Mouse (Mus musculus): ENCODE results near the gene P4htm. TPM values are rescaled to one million over a fixed set of nuclear protein-coding genes. Genes with fewer than 3 reads are reported as not detected.
"Not testable (repeated sequence)": the region's sequence is repeated elsewhere in the genome, so short reads cannot be mapped to it uniquely, and the experiment has no call there.

Gene P4htm
- polyA plus RNA-seq, 1 experiment from 2014 or later = 23.6 TPM

GRCm38 (mm10) chr9:108617301-108617700 lies 19.8 kb upstream of the P4htm start:
- peaks cover 9% of the 10 kb centered on the region; the same call in 1 of the 2 replicates for H3K36me3 ChIP-seq (ENCODE audit: control insufficient read depth, insufficient read depth)

DNA sequence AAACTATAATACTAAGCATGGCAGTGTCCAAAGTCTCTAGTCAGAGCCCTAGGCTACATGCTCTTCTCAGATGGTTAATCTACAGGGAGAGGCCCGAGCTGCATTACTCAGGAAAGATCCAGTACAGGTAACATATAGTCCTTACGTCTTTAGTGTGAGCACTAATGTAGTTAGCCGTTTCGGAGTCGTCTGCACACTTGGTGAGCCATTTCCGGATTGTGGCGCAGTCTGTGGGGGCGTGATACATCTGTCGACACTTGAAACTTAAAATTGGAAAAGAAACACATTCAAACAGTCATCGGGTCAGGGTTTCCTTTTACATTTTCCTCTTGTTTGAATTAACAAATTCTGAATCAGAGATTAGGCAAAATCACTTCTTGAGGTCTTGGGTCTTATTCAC lies 14.0 kb upstream of the P4htm start:
- no peak overlapping the region for H3K4me2 ChIP-seq (ENCODE audit: low read length)
- H3K27me3 ChIP-seq (replicated peaks; ENCODE audit: control insufficient read depth, insufficient read depth, low read length) = no peaks in the 10 kb centered on the region
- WGBS = 93% methylated on average over 10 of the region's 10 CpGs
- H3K9me3 ChIP-seq (ENCODE audit: control insufficient read depth, low read length) = no peaks in the 10 kb centered on the region
- no peak overlapping the region for H3K9ac ChIP-seq (replicated peaks; ENCODE audit: low read depth, low read length)
- H3K4me1 ChIP-seq (replicated peaks; ENCODE audit: control insufficient read depth, insufficient read depth, low read length) = no peaks in the 10 kb centered on the region
- no peak overlapping the region for H3K27ac ChIP-seq (ENCODE audit: low read length)
- H3K36me3 ChIP-seq (ENCODE audit: control insufficient read depth, insufficient read depth) = peaks cover 29% of the 10 kb centered on the region
- H3K4me3 ChIP-seq (replicated peaks; ENCODE audit: low read length) = no peak overlapping the region
- ATAC-seq = no peak

More at GRCm38 (mm10) chr9:108617301-108617700, 19.8 kb upstream of the P4htm start:
- Histone ChIP-seq H3K9ac (replicated peaks; ENCODE audit: low read depth, low read length) (no peak overlapping the region), H3K27ac (ENCODE audit: low read length) (no peak overlapping the region), H3K4me2 (ENCODE audit: low read length) (no peak overlapping the region), H3K9me3 (ENCODE audit: control insufficient read depth, low read length) (no peaks in the 10 kb centered on the region), H3K4me1 (replicated peaks; ENCODE audit: control insufficient read depth, insufficient read depth, low read length) (no peaks in the 10 kb centered on the region), H3K4me3 (replicated peaks; ENCODE audit: low read length) (no peak overlapping the region), H3K27me3 (replicated peaks; ENCODE audit: control insufficient read depth, insufficient read depth, low read length) (no peaks in the 10 kb centered on the region)
- 90% methylated on average over 1 of the region's 1 CpGs for WGBS
- ATAC-seq = no peak

- Histone ChIP-seq H3K36me3 (ENCODE audit: control insufficient read depth, insufficient read depth) (peaks cover 40% of the 10 kb centered on the region), H3K9me3 (ENCODE audit: control insufficient read depth, low read length) (no peaks in the 10 kb centered on the region), H3K27me3 (replicated peaks; ENCODE audit: control insufficient read depth, insufficient read depth, low read length) (no peaks in the 10 kb centered on the region), H3K27ac (ENCODE audit: low read length) (no peak overlapping the region), H3K4me1 (replicated peaks; ENCODE audit: control insufficient read depth, insufficient read depth, low read length) (no peaks in the 10 kb centered on the region), H3K4me3 (replicated peaks; ENCODE audit: low read length) (no peak overlapping the region), H3K9ac (replicated peaks; ENCODE audit: low read depth, low read length) (no peak overlapping the region), H3K4me2 (ENCODE audit: low read length) (no peak overlapping the region)
- no peak for ATAC-seq
- WGBS = 98% methylated on average over 4 of the region's 4 CpGs
Observed at GRCm38 (mm10) chr9:108608889-108609288, 11.4 kb upstream of the P4htm start.

GRCm38 (mm10) chr9:108607929-108608328 lies 10.5 kb upstream of the P4htm start:
- not testable (repeated sequence) for H3K9me3 ChIP-seq (ENCODE audit: control insufficient read depth, low read length); ATAC-seq; H3K27me3 ChIP-seq (replicated peaks; ENCODE audit: control insufficient read depth, insufficient read depth, low read length); H3K4me3 ChIP-seq (replicated peaks; ENCODE audit: low read length); H3K9ac ChIP-seq (replicated peaks; ENCODE audit: low read depth, low read length); H3K4me2 ChIP-seq (ENCODE audit: low read length); H3K27ac ChIP-seq (ENCODE audit: low read length); H3K4me1 ChIP-seq (replicated peaks; ENCODE audit: control insufficient read depth, insufficient read depth, low read length)
- WGBS = 92% methylated on average over 5 of the region's 5 CpGs
- H3K36me3 ChIP-seq (ENCODE audit: control insufficient read depth, insufficient read depth) = peaks cover 43% of the 10 kb centered on the region

DNA sequence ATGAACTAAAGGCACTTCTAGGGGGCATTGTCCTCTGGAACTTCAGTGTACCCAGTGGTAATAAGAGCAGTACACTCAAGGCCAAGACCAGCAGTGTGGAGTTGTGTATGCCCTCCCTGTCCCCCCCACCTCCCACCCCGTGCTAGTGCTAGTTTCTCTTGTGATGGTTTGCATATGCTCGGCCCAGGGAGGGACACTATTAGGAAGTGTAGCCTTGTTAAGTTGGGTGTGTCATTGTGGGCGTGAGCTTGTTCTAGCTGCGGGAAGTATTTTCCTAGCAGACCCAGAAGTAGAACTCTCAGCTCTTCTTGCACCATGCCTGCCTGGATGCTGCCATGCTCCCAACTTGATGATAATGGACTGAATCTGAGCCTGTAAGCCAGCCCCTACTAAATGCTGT lies 4.5 kb upstream of the P4htm start:
- no peak overlapping the region for H3K9ac ChIP-seq (replicated peaks; ENCODE audit: low read depth, low read length)
- peaks cover 5% of the 10 kb centered on the region for H3K4me1 ChIP-seq (replicated peaks; ENCODE audit: control insufficient read depth, insufficient read depth, low read length)
- H3K27me3 ChIP-seq (replicated peaks; ENCODE audit: control insufficient read depth, insufficient read depth, low read length) = no peaks in the 10 kb centered on the region
- H3K4me2 ChIP-seq (ENCODE audit: low read length) = no peak overlapping the region
- H3K36me3 ChIP-seq (ENCODE audit: control insufficient read depth, insufficient read depth) = peaks cover 20% of the 10 kb centered on the region
- ATAC-seq = no peak
- no peak overlapping the region for H3K4me3 ChIP-seq (replicated peaks; ENCODE audit: low read length)
- WGBS = 92% methylated on average over 4 of the region's 4 CpGs
- H3K9me3 ChIP-seq (ENCODE audit: control insufficient read depth, low read length) = no peaks in the 10 kb centered on the region
- H3K27ac ChIP-seq (ENCODE audit: low read length) = no peak overlapping the region

DNA sequence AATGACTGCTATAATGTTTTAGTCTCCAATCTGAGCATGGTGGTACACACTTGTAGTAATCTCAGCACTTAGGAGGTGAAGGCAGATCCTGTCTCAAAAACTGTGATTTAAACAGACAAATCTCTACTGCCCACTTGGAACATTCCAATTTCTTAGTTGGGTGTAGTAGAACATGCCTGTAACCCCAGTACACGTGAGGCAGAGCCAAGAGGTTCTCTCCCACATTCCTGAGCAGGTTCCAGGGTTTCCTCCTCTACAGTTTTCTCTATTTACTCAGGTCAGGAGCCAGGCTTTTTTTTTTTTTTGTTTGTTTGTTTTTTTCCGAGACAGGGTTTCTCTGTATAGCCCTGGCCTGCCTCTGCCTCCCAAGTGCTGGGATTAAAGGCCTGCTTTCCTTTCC lies 2.5 kb upstream of the P4htm start:
- Histone ChIP-seq H3K4me2 (ENCODE audit: low read length) (no peak overlapping the region), H3K9me3 (ENCODE audit: control insufficient read depth, low read length) (no peaks in the 10 kb centered on the region), H3K27me3 (replicated peaks; ENCODE audit: control insufficient read depth, insufficient read depth, low read length) (no peaks in the 10 kb centered on the region), H3K9ac (replicated peaks; ENCODE audit: low read depth, low read length) (no peak overlapping the region), H3K4me1 (replicated peaks; ENCODE audit: control insufficient read depth, insufficient read depth, low read length) (peaks cover 13% of the 10 kb centered on the region), H3K4me3 (replicated peaks; ENCODE audit: low read length) (no peak overlapping the region), H3K36me3 (ENCODE audit: control insufficient read depth, insufficient read depth) (peaks cover 7% of the 10 kb centered on the region; the same call in 1 of the 2 replicates), H3K27ac (ENCODE audit: low read length) (no peak overlapping the region)
- 86% methylated on average over 2 of the region's 2 CpGs for WGBS
- no peak for ATAC-seq

DNA sequence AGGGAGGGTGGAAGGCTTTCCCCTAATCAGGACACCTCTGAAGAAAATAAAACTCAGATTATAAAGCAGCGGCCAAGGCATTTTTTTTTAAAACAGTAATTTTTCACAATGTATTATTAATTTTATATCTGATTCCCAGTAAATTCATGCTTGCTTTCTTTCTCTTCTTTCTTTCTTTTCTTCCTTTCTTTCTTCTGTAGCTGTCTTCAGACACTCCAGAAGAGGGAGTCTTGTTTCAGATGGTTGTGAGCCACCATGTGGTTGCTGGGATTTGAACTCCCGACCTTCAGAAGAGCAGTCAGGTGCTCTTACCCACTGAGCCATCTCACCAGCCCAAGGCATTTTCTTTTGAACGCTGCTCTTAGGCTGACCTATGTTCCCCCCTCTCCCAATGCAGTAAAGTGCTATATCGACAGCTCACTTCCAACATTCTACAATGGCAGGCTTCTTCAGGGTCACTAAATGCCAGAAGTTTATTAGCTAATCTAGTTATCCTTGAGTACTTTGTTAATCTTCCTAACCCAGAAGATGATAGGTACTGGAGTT lies 1.6 kb upstream of the P4htm start:
- Histone ChIP-seq H3K27me3 (replicated peaks; ENCODE audit: control insufficient read depth, insufficient read depth, low read length) (no peaks in the 10 kb centered on the region), H3K4me1 (replicated peaks; ENCODE audit: control insufficient read depth, insufficient read depth, low read length) (peaks cover 13% of the 10 kb centered on the region), H3K36me3 (ENCODE audit: control insufficient read depth, insufficient read depth) (peaks cover 4% of the 10 kb centered on the region; the same call in 1 of the 2 replicates), H3K9me3 (ENCODE audit: control insufficient read depth, low read length) (no peaks in the 10 kb centered on the region), H3K4me2 (ENCODE audit: low read length) (no peak overlapping the region), H3K4me3 (replicated peaks; ENCODE audit: low read length) (no peak overlapping the region), H3K9ac (replicated peaks; ENCODE audit: low read depth, low read length) (no peak overlapping the region), H3K27ac (ENCODE audit: low read length) (no peak overlapping the region)
- WGBS = 77% methylated on average over 4 of the region's 4 CpGs
- no peak for ATAC-seq

- 88% methylated on average over 3 of the region's 3 CpGs for WGBS
- no peaks in the 10 kb centered on the region for H3K36me3 ChIP-seq (ENCODE audit: control insufficient read depth, insufficient read depth)
- H3K27ac ChIP-seq (ENCODE audit: low read length) = no peak overlapping the region
- no peaks in the 10 kb centered on the region for H3K9me3 ChIP-seq (ENCODE audit: control insufficient read depth, low read length)
- peaks cover 13% of the 10 kb centered on the region for H3K4me1 ChIP-seq (replicated peaks; ENCODE audit: control insufficient read depth, insufficient read depth, low read length)
- no peak for ATAC-seq
- H3K27me3 ChIP-seq (replicated peaks; ENCODE audit: control insufficient read depth, insufficient read depth, low read length) = no peaks in the 10 kb centered on the region
- H3K4me2 ChIP-seq (ENCODE audit: low read length) = no peak overlapping the region
- no peak overlapping the region for H3K4me3 ChIP-seq (replicated peaks; ENCODE audit: low read length)
- no peak overlapping the region for H3K9ac ChIP-seq (replicated peaks; ENCODE audit: low read depth, low read length)
Observed at GRCm38 (mm10) chr9:108594354-108594753, 3.1 kb downstream of the P4htm start.

DNA sequence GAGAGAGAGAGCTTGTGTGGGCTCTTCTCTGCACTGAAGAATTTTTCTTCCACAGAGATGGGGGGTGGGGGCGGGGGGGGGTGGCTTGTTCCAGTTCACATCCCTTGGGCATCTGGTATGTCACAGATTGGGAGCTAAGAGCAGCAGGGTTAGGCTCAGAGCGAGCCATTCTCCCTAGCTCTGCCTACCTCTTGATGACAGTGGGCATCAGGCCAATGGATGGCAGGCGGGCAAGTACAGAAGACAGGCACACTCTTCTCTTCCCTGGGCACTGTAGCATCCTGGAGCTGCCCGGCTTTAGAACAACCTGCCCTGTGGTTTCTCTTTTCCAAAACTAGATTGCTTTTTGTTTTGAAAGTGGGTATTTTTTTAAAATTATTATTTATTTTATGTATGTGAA lies 6.0 kb downstream of the P4htm start:
- Histone ChIP-seq H3K4me1 (replicated peaks; ENCODE audit: control insufficient read depth, insufficient read depth, low read length) (peaks cover 28% of the 10 kb centered on the region), H3K27me3 (replicated peaks; ENCODE audit: control insufficient read depth, insufficient read depth, low read length) (no peaks in the 10 kb centered on the region), H3K9ac (replicated peaks; ENCODE audit: low read depth, low read length) (no peak overlapping the region), H3K9me3 (ENCODE audit: control insufficient read depth, low read length) (no peaks in the 10 kb centered on the region), H3K36me3 (ENCODE audit: control insufficient read depth, insufficient read depth) (no peaks in the 10 kb centered on the region), H3K4me3 (replicated peaks; ENCODE audit: low read length) (no peak overlapping the region), H3K27ac (ENCODE audit: low read length) (no peak overlapping the region), H3K4me2 (ENCODE audit: low read length) (no peak overlapping the region)
- ATAC-seq = no peak
- 71% methylated on average over 4 of the region's 4 CpGs for WGBS

- no peaks in the 10 kb centered on the region for H3K27me3 ChIP-seq (replicated peaks; ENCODE audit: control insufficient read depth, insufficient read depth, low read length)
- H3K4me2 ChIP-seq (ENCODE audit: low read length) = no peak overlapping the region
- H3K9ac ChIP-seq (replicated peaks; ENCODE audit: low read depth, low read length) = no peak overlapping the region
- ATAC-seq = no peak
- peak overlapping the region; percentile 94 for H3K27ac ChIP-seq (ENCODE audit: low read length)
- peaks cover 26% of the 10 kb centered on the region for H3K4me1 ChIP-seq (replicated peaks; ENCODE audit: control insufficient read depth, insufficient read depth, low read length)
- H3K36me3 ChIP-seq (ENCODE audit: control insufficient read depth, insufficient read depth) = no peaks in the 10 kb centered on the region
- 72% methylated on average over 5 of the region's 5 CpGs for WGBS
- no peaks in the 10 kb centered on the region for H3K9me3 ChIP-seq (ENCODE audit: control insufficient read depth, low read length)
- no peak overlapping the region for H3K4me3 ChIP-seq (replicated peaks; ENCODE audit: low read length)
Observed at GRCm38 (mm10) chr9:108589229-108589628, 8.2 kb downstream of the P4htm start.
